ENCODE assay signal across 18 mouse cellular contexts in genomic region chr9:106254001-106254400, GRCm38 (mm10). TPM values are rescaled to one million over a fixed set of nuclear protein-coding genes. Genes with fewer than 3 reads are reported as not detected.
DNase-seq lines count a peak whose midpoint lies in the region; ATAC-seq lines count a peak whose summit lies in the region.
"Had no signal": no experiment of that assay in that cellular context is flagged by ENCODE, and none has a peak within 500 bp of the region (broad histone marks: within the 10 kb centered on the region; RNA-seq: fewer than 3 reads in every experiment).

No protein-coding gene starts in this region.

- no peak for ATAC-seq in lung, embryonic 16.5 days (ENCODE audit: low read depth)
- ATAC-seq: forebrain, embryonic 13.5 days; forebrain, postnatal 0 days; intestine, embryonic 16.5 days had no signal

- no peak overlapping the region for H3K9ac ChIP-seq in lung, embryonic 16.5 days (ENCODE audit: low read length)
- H3K9ac ChIP-seq: embryonic facial prominence, embryonic 13.5 days; forebrain, embryonic 13.5 days; forebrain, postnatal 0 days; heart, embryonic 12.5 days; hindbrain, embryonic 15.5 days had no signal

- H3K27me3 ChIP-seq in lung, embryonic 16.5 days (ENCODE audit: control insufficient read depth, insufficient read depth, low read depth, low read length), result no peaks in the 10 kb centered on the region
- H3K27me3 ChIP-seq: embryonic facial prominence, embryonic 13.5 days; forebrain, embryonic 13.5 days; heart, embryonic 12.5 days; hindbrain, embryonic 15.5 days had no signal

- 0 out of 2 replicates have a peak overlapping the region, but pooled peaks have one; percentile 28 for H3K27ac ChIP-seq in lung, embryonic 16.5 days (ENCODE audit: low read length)
- H3K27ac ChIP-seq: forebrain, embryonic 13.5 days; hindbrain, embryonic 15.5 days had no signal

- peak; percentile 82 for DNase-seq in adrenal gland, adult 2 months
- no peak for DNase-seq in adrenal gland, postnatal 4 days (ENCODE audit: low spot score in 2 of 2)
- DNase-seq in lung, postnatal 14 days, result no peak
- DNase-seq in Muller cell, postnatal 12 days (ENCODE audit: inconsistent ontology term), result peak; percentile 22
- DNase-seq in thymus, postnatal 36 days, result no peak
- no peak for DNase-seq in heart, postnatal 4 days
- DNase-seq: cerebellum, adult 11 months; cerebellum, adult 8-10 months; cerebellum, postnatal 25 days; forebrain, postnatal 0 days; gastrocnemius, postnatal 14 days had no signal

- no peaks in the 10 kb centered on the region for H3K36me3 ChIP-seq in lung, embryonic 16.5 days (ENCODE audit: control insufficient read depth, insufficient read depth, low read length)
- H3K36me3 ChIP-seq: embryonic facial prominence, embryonic 13.5 days; heart, embryonic 12.5 days; hindbrain, embryonic 15.5 days had no signal

- H3K4me2 ChIP-seq in lung, embryonic 16.5 days (ENCODE audit: low read depth, low read length), result no peak overlapping the region
- H3K4me2 ChIP-seq: embryonic facial prominence, embryonic 13.5 days; forebrain, embryonic 13.5 days; heart, embryonic 12.5 days; hindbrain, embryonic 15.5 days had no signal

- peaks cover 14% of the 10 kb centered on the region for H3K4me1 ChIP-seq in lung, embryonic 16.5 days (replicated peaks; ENCODE audit: control insufficient read depth, insufficient read depth, low read length)
- H3K4me1 ChIP-seq: forebrain, embryonic 13.5 days had no signal

- H3K9me3 ChIP-seq in lung, embryonic 16.5 days (ENCODE audit: control insufficient read depth, low read length), result no peaks in the 10 kb centered on the region
- H3K9me3 ChIP-seq: embryonic facial prominence, embryonic 13.5 days; forebrain, embryonic 13.5 days; heart, embryonic 12.5 days; hindbrain, embryonic 15.5 days had no signal

- 54% methylated on average over 2 of the region's 2 CpGs for WGBS in lung, embryonic 16.5 days

- H3K4me3 ChIP-seq in lung, embryonic 16.5 days (ENCODE audit: low read length), result no peak overlapping the region
- H3K4me3 ChIP-seq: embryonic facial prominence, embryonic 13.5 days; forebrain, embryonic 13.5 days; heart, embryonic 12.5 days; hindbrain, embryonic 15.5 days had no signal

RNA-seq across cellular contexts. Expression of gene Alas1, which starts 5.5 kb away (rescaled TPM):
- 1,000 to 10,000 TPM; 1,496 to 1,691 TPM for total RNA-seq in adrenal gland, adult 2 months (2021)
- 1,137 and 1,435 TPM in 2 replicates for polyA plus RNA-seq in adrenal gland, adult 2 months (2012; rRNA removed)
- total RNA-seq in adrenal gland, postnatal 4 days (2021), result 100 to 1,000 TPM; 676 to 715 TPM
- 139 and 145 TPM in 2 replicates for polyA plus RNA-seq in lung, embryonic 16.5 days (2015; fragmentation: Nextera tagmentation; extraction: Ambion mirVana)
- 100 to 1,000 TPM; 404 to 423 TPM for total RNA-seq in heart, postnatal 4 days (2021)

RNA-seq across cellular contexts. Expression of gene Poc1a, which starts 26.9 kb away (rescaled TPM):
- 1 to 10 TPM; 3.4 to 5.4 TPM for total RNA-seq in adrenal gland, adult 2 months (2021)
- 5.4 and 7.1 TPM in 2 replicates for polyA plus RNA-seq in adrenal gland, adult 2 months (2012; rRNA removed)
- total RNA-seq in adrenal gland, postnatal 4 days (2021), result 10 to 100 TPM; 11.3 to 11.6 TPM
- polyA plus RNA-seq in lung, embryonic 16.5 days (2015; fragmentation: Nextera tagmentation; extraction: Ambion mirVana), result 32.3 and 32.4 TPM in 2 replicates
- 10 to 100 TPM; 17.0 to 19.3 TPM for total RNA-seq in heart, postnatal 4 days (2021)

RNA-seq across cellular contexts. Expression of gene Tlr9, which starts 31.6 kb away (rescaled TPM):
- total RNA-seq in adrenal gland, adult 2 months (2021), result 1 to 10 TPM in 1 of 2 experiments, under 1 TPM in 1; 0.84 to 1.4 TPM
- 2.5 and 2.7 TPM in 2 replicates for polyA plus RNA-seq in adrenal gland, adult 2 months (2012; rRNA removed)
- 1 to 10 TPM; 1.4 to 1.6 TPM for total RNA-seq in adrenal gland, postnatal 4 days (2021)
- 0.11 TPM in 1 of 2 replicates, not detected in the other for polyA plus RNA-seq in lung, embryonic 16.5 days (2015; fragmentation: Nextera tagmentation; extraction: Ambion mirVana)
- total RNA-seq in heart, postnatal 4 days (2021), result under 1 TPM; 0.43 TPM
- polyA plus RNA-seq: embryonic facial prominence, embryonic 13.5 days; forebrain, embryonic 13.5 days; heart, embryonic 12.5 days; hindbrain, embryonic 11.5 days had no signal

RNA-seq across cellular contexts. Expression of gene Twf2, which starts 51.1 kb away (rescaled TPM):
- total RNA-seq in adrenal gland, adult 2 months (2021), result 100 to 1,000 TPM in 1 of 2 experiments, 10 to 100 TPM in 1; 75.8 to 128 TPM
- 121 and 125 TPM in 2 replicates for polyA plus RNA-seq in adrenal gland, adult 2 months (2012; rRNA removed)
- total RNA-seq in adrenal gland, postnatal 4 days (2021), result 10 to 100 TPM; 62.5 to 63.9 TPM
- polyA plus RNA-seq in lung, embryonic 16.5 days (2015; fragmentation: Nextera tagmentation; extraction: Ambion mirVana), result 69.8 and 69.9 TPM in 2 replicates
- 10 to 100 TPM; 62.1 to 63.6 TPM for total RNA-seq in heart, postnatal 4 days (2021)

RNA-seq across cellular contexts. Expression of gene Ppm1m, which starts 54.5 kb away (rescaled TPM):
- 100 to 1,000 TPM in 1 of 2 experiments, 10 to 100 TPM in 1; 84.6 to 135 TPM for total RNA-seq in adrenal gland, adult 2 months (2021)
- 216 and 273 TPM in 2 replicates for polyA plus RNA-seq in adrenal gland, adult 2 months (2012; rRNA removed)
- total RNA-seq in adrenal gland, postnatal 4 days (2021), result 10 to 100 TPM; 76.7 to 77.5 TPM
- 53.1 and 56.7 TPM in 2 replicates for polyA plus RNA-seq in lung, embryonic 16.5 days (2015; fragmentation: Nextera tagmentation; extraction: Ambion mirVana)
- total RNA-seq in heart, postnatal 4 days (2021), result 10 to 100 TPM; 14.0 to 14.8 TPM

Comparison
In these comparisons a context has a peak if more than half of its experiments do, and no peak if none do; other contexts are left out.
1. DNase-seq: peak in adrenal gland, adult 2 months (single experiment) and Muller cell, postnatal 12 days (single experiment); none in adrenal gland, postnatal 4 days (0 of 2), lung, postnatal 14 days (single experiment), thymus, postnatal 36 days (0 of 2) and heart, postnatal 4 days (single experiment).